Mouse (Mus musculus): Measurements from ENCODE around the gene C2cd3.
A peak's percentile ranks its signal among the peaks of the same experiment; 100 is the strongest.
"Not testable (repeated sequence)": the region's sequence is repeated elsewhere in the genome, so short reads cannot be mapped to it uniquely, and the experiment has no call there.

The C2cd3 gene

GRCm38 (mm10) chr7:100470796-100471406, 98.9 kb downstream of the C2cd3 start:
- DNase-seq (ENCODE audit: inconsistent ontology term), result no peak

- no peak for DNase-seq (ENCODE audit: inconsistent ontology term)
These were observed 99.4 kb downstream of the C2cd3 start for GRCm38 (mm10) chr7:100471407-100471797.

- no peak for DNase-seq (ENCODE audit: inconsistent ontology term)
These were observed 100.7 kb downstream of the C2cd3 start, which contains the start of gene Ucp3 for GRCm38 (mm10) chr7:100472777-100473176. Ucp3 (plus strand) TSS chr7:100472990.

- DNase-seq (ENCODE audit: inconsistent ontology term), result no peak
These were observed 101.9 kb downstream of the C2cd3 start for GRCm38 (mm10) chr7:100473846-100474454.

- peak; percentile 64 for DNase-seq (ENCODE audit: inconsistent ontology term)
These were observed 102.6 kb downstream of the C2cd3 start for GRCm38 (mm10) chr7:100474680-100475079.

- DNase-seq (ENCODE audit: inconsistent ontology term), result no peak
These were observed 107.2 kb downstream of the C2cd3 start for GRCm38 (mm10) chr7:100479100-100479822.

GRCm38 (mm10) chr7:100479823-100480164, 107.8 kb downstream of the C2cd3 start:
- DNase-seq (ENCODE audit: inconsistent ontology term), result peak; percentile 30

GRCm38 (mm10) chr7:100480175-100480574, 108.1 kb downstream of the C2cd3 start:
- no peak for DNase-seq (ENCODE audit: inconsistent ontology term)

- not testable (repeated sequence) for DNase-seq (ENCODE audit: inconsistent ontology term)
These were observed 110.0 kb downstream of the C2cd3 start for GRCm38 (mm10) chr7:100482046-100482445.

GRCm38 (mm10) chr7:100484493-100484892, 112.5 kb downstream of the C2cd3 start:
- DNase-seq (ENCODE audit: inconsistent ontology term), result peak; percentile 76

GRCm38 (mm10) chr7:100487301-100487700, 115.3 kb downstream of the C2cd3 start:
- DNase-seq (ENCODE audit: inconsistent ontology term), result peak; percentile 27

GRCm38 (mm10) chr7:100488474-100489048, 116.5 kb downstream of the C2cd3 start:
- peak; percentile 75 for DNase-seq (ENCODE audit: inconsistent ontology term)

GRCm38 (mm10) chr7:100492391-100493116, 120.5 kb downstream of the C2cd3 start:
- DNase-seq (ENCODE audit: inconsistent ontology term), result no peak

- peak; percentile 36 for DNase-seq (ENCODE audit: inconsistent ontology term)
These were observed 121.1 kb downstream of the C2cd3 start, which contains the start of gene Ucp2 for GRCm38 (mm10) chr7:100493117-100493483. Ucp2 (plus strand) TSS chr7:100493337.

GRCm38 (mm10) chr7:100493484-100494414, 121.7 kb downstream of the C2cd3 start:
- DNase-seq (ENCODE audit: inconsistent ontology term), result peak; percentile 60

- DNase-seq (ENCODE audit: inconsistent ontology term), result no peak
These were observed 122.4 kb downstream of the C2cd3 start for GRCm38 (mm10) chr7:100494415-100494831.

GRCm38 (mm10) chr7:100495042-100495441, 123.0 kb downstream of the C2cd3 start:
- no peak for DNase-seq (ENCODE audit: inconsistent ontology term)

GRCm38 (mm10) chr7:100495581-100496251, 123.7 kb downstream of the C2cd3 start:
- DNase-seq (ENCODE audit: inconsistent ontology term), result peak; percentile 52

- no peak for DNase-seq (ENCODE audit: inconsistent ontology term)
These were observed 124.3 kb downstream of the C2cd3 start for GRCm38 (mm10) chr7:100496371-100496770.

GRCm38 (mm10) chr7:100496791-100497190, 124.8 kb downstream of the C2cd3 start:
- no peak for DNase-seq (ENCODE audit: inconsistent ontology term)
